Mouse (Mus musculus) adrenal gland, postnatal 14 days (tissue): ENCODE results near the gene Cmip. TPM values are rescaled to one million over a fixed set of nuclear protein-coding genes. Genes with fewer than 3 reads are reported as not detected.
A peak's percentile ranks its signal among the peaks of the same experiment; 100 is the strongest.

Source experiments
- DNase-seq: peaks from one replicate; pipeline ENCODE4 v3.0.0; 2021; ENCODE audit warnings: mixed read lengths
- total RNA-seq: library from RNA; stranded (reverse); gene quantifications from 2 replicates; pipeline ENCODE4 v1.2.3, GENCODE M21; 2021

The Cmip gene
- total RNA-seq, 1 experiment from 2014 or later, result 96.2 TPM

GRCm38 (mm10) chr8:117348718-117349394 is 92.0 kb downstream of the Cmip start:
- no peak for DNase-seq

GRCm38 (mm10) chr8:117349541-117349940 is 92.7 kb downstream of the Cmip start:
- DNase-seq, result no peak

- no peak for DNase-seq
Observed at GRCm38 (mm10) chr8:117352098-117352497, 95.2 kb downstream of the Cmip start.

GRCm38 (mm10) chr8:117355111-117355831 is 98.4 kb downstream of the Cmip start:
- DNase-seq, result no peak

- DNase-seq, result peak; percentile 50
Observed at GRCm38 (mm10) chr8:117356109-117356672, 99.3 kb downstream of the Cmip start.

- peak; percentile 91 for DNase-seq
Observed at GRCm38 (mm10) chr8:117357491-117358467, 100.9 kb downstream of the Cmip start.

GRCm38 (mm10) chr8:117360172-117360930 is 103.5 kb downstream of the Cmip start:
- no peak for DNase-seq

- DNase-seq, result no peak
Observed at GRCm38 (mm10) chr8:117361595-117362437, 105.0 kb downstream of the Cmip start.

- no peak for DNase-seq
Observed at GRCm38 (mm10) chr8:117362438-117362726, 105.5 kb downstream of the Cmip start.

- peak; percentile 84 for DNase-seq
Observed at GRCm38 (mm10) chr8:117363291-117363690, 106.4 kb downstream of the Cmip start.

GRCm38 (mm10) chr8:117364374-117365160 is 107.7 kb downstream of the Cmip start:
- peak; percentile 74 for DNase-seq

GRCm38 (mm10) chr8:117366475-117366874 is 109.6 kb downstream of the Cmip start:
- DNase-seq, result peak; percentile 54

GRCm38 (mm10) chr8:117367441-117367840 is 110.6 kb downstream of the Cmip start:
- no peak for DNase-seq

- peak; percentile 69 for DNase-seq
Observed at GRCm38 (mm10) chr8:117368781-117369180, 111.9 kb downstream of the Cmip start.

GRCm38 (mm10) chr8:117370009-117370408 is 113.1 kb downstream of the Cmip start:
- no peak for DNase-seq

GRCm38 (mm10) chr8:117371189-117371588 is 114.3 kb downstream of the Cmip start:
- DNase-seq, result no peak

GRCm38 (mm10) chr8:117372070-117372469 is 115.2 kb downstream of the Cmip start:
- DNase-seq, result no peak

- DNase-seq, result no peak
Observed at GRCm38 (mm10) chr8:117373001-117373428, 116.2 kb downstream of the Cmip start.

GRCm38 (mm10) chr8:117374087-117374486 is 117.2 kb downstream of the Cmip start:
- DNase-seq, result no peak

- DNase-seq, result no peak
Observed at GRCm38 (mm10) chr8:117376997-117377396, 120.1 kb downstream of the Cmip start.
